Mouse (Mus musculus): Measurements from ENCODE around the gene Wscd2.

GRCm38 (mm10) chr5:113516873-113517336, 26.8 kb downstream of the Wscd2 start:
- TF ChIP-seq TAL1 (IDR thresholded peaks at IDR 0.05; ENCODE audit: low read length), result no peak
- no peak for TF ChIP-seq GATA1 (IDR thresholded peaks at IDR 0.05; ENCODE audit: low read length)
